Mouse (Mus musculus): ENCODE data around the gene Olfr584. TPM values are rescaled to one million over a fixed set of nuclear protein-coding genes. Genes with fewer than 3 reads are reported as not detected.

The Olfr584 gene
- not detected in 2 replicates for polyA plus RNA-seq (2012; rRNA removed)

GRCm38 (mm10) chr7:103081585-103081984 is at the start of gene Olfr584:
Gene Olfr584 (plus strand): TSS chr7:103081885.

GRCm38 (mm10) chr7:103037724-103038123 is 44.0 kb upstream of the Olfr584 start, which contains the start of gene Olfr582:
Gene Olfr582 (plus strand): TSS chr7:103038024.

GRCm38 (mm10) chr7:103051000-103051399 is 30.7 kb upstream of the Olfr584 start, which contains the start of gene Olfr583:
Gene Olfr583 (plus strand): TSS chr7:103051300.

GRCm38 (mm10) chr7:103097420-103097819 is 15.7 kb downstream of the Olfr584 start, which contains the start of gene Olfr585:
Gene Olfr585 (plus strand): TSS chr7:103097720.

GRCm38 (mm10) chr7:103125538-103125937 is 43.9 kb downstream of the Olfr584 start, which contains the start of gene Olfr586:
Gene Olfr586 (minus strand): TSS chr7:103125638.

Other genes with a start within 250 kb of the Olfr584 start
- gene Olfr566, start 223.1 kb upstream of the Olfr584 start, polyA plus RNA-seq (2012; rRNA removed) = not detected in 2 replicates
- not detected in 2 replicates for gene Olfr568, start 204.8 kb upstream of the Olfr584 start, polyA plus RNA-seq (2012; rRNA removed)
- gene Olfr569, start 191.0 kb upstream of the Olfr584 start, polyA plus RNA-seq (2012; rRNA removed) = not detected in 2 replicates
- gene Olfr570, start 187.3 kb upstream of the Olfr584 start, polyA plus RNA-seq (2012; rRNA removed) = 0.05 TPM in 1 of 2 replicates, not detected in the other
- gene Olfr571, start 164.3 kb upstream of the Olfr584 start, polyA plus RNA-seq (2012; rRNA removed) = not detected in 2 replicates
- not detected in 2 replicates for gene Olfr572, start 157.5 kb upstream of the Olfr584 start, polyA plus RNA-seq (2012; rRNA removed)
- not detected in 2 replicates for gene Olfr573-ps1, start 139.3 kb upstream of the Olfr584 start, polyA plus RNA-seq (2012; rRNA removed)
- gene Olfr574, start 133.4 kb upstream of the Olfr584 start, polyA plus RNA-seq (2012; rRNA removed) = not detected in 2 replicates
- not detected in 2 replicates for gene Olfr575, start 123.1 kb upstream of the Olfr584 start, polyA plus RNA-seq (2012; rRNA removed)
- gene Olfr576, start 119.2 kb upstream of the Olfr584 start, polyA plus RNA-seq (2012; rRNA removed) = not detected in 2 replicates
- gene Olfr577, start 105.9 kb upstream of the Olfr584 start, polyA plus RNA-seq (2012; rRNA removed) = not detected in 2 replicates
- gene Olfr578, start 92.6 kb upstream of the Olfr584 start, polyA plus RNA-seq (2012; rRNA removed) = not detected in 2 replicates
- gene Olfr582, start 43.9 kb upstream of the Olfr584 start, polyA plus RNA-seq (2012; rRNA removed) = not detected in 2 replicates
- gene Olfr583, start 30.6 kb upstream of the Olfr584 start, polyA plus RNA-seq (2012; rRNA removed) = not detected in 2 replicates
- not detected in 2 replicates for gene Olfr585, start 15.8 kb downstream of the Olfr584 start, polyA plus RNA-seq (2012; rRNA removed)
- gene Olfr586, start 43.8 kb downstream of the Olfr584 start, polyA plus RNA-seq (2012; rRNA removed) = not detected in 2 replicates
- gene Olfr588-ps1, start 59.0 kb downstream of the Olfr584 start, polyA plus RNA-seq (2012; rRNA removed) = not detected in 2 replicates
- gene Olfr589, start 74.5 kb downstream of the Olfr584 start, polyA plus RNA-seq (2012; rRNA removed) = not detected in 2 replicates
- gene Olfr591, start 96.5 kb downstream of the Olfr584 start, polyA plus RNA-seq (2012; rRNA removed) = not detected in 2 replicates
- gene Olfr592, start 102.9 kb downstream of the Olfr584 start, polyA plus RNA-seq (2012; rRNA removed) = not detected in 2 replicates
- gene Olfr593, start 130.0 kb downstream of the Olfr584 start, polyA plus RNA-seq (2012; rRNA removed) = not detected in 2 replicates
- gene Olfr594, start 135.1 kb downstream of the Olfr584 start, polyA plus RNA-seq (2012; rRNA removed) = not detected in 2 replicates
- not detected in 2 replicates for gene Usp17ld, start 170.6 kb downstream of the Olfr584 start, polyA plus RNA-seq (2012; rRNA removed)
- not detected in 2 replicates for gene Olfr596, start 223.8 kb downstream of the Olfr584 start, polyA plus RNA-seq (2012; rRNA removed)
- not detected in 2 replicates for gene Olfr597, start 234.4 kb downstream of the Olfr584 start, polyA plus RNA-seq (2012; rRNA removed)
- not detected in 2 replicates for gene Olfr598, start 241.7 kb downstream of the Olfr584 start, polyA plus RNA-seq (2012; rRNA removed)

Data from central nervous system, embryonic 18 days (tissue).